Mouse (Mus musculus): ENCODE measurements around the gene Hirip3.
"Not testable (repeated sequence)": the region's sequence is repeated elsewhere in the genome, so short reads cannot be mapped to it uniquely, and the experiment has no call there.

Gene Hirip3

GRCm38 (mm10) chr7:126855641-126856040 is 6.1 kb upstream of the Hirip3 start:
- DNase-seq, result peak; percentile 60 to 62

- DNase-seq, result no peak
Measured at GRCm38 (mm10) chr7:126856741-126857420, 4.9 kb upstream of the Hirip3 start.

GRCm38 (mm10) chr7:126860987-126861386 is 785 bp upstream of the Hirip3 start:
- DNase-seq, result no peak

- peak; percentile 98 for DNase-seq
Measured at GRCm38 (mm10) chr7:126862147-126862784, 494 bp downstream of the Hirip3 start, which contains the start of gene Ino80e. Gene Ino80e, minus strand, starts transcription at chr7:126862377.

GRCm38 (mm10) chr7:126863791-126864190 is 2.0 kb downstream of the Hirip3 start:
- no peak for DNase-seq

GRCm38 (mm10) chr7:126867534-126867933 is 5.8 kb downstream of the Hirip3 start:
- no peak for DNase-seq

- DNase-seq, result no peak
Measured at GRCm38 (mm10) chr7:126868003-126868402, 6.2 kb downstream of the Hirip3 start.

- DNase-seq, result no peak
Measured at GRCm38 (mm10) chr7:126869780-126870519, 8.2 kb downstream of the Hirip3 start.

- DNase-seq, result no peak
Measured at GRCm38 (mm10) chr7:126870520-126870891, 8.7 kb downstream of the Hirip3 start.

GRCm38 (mm10) chr7:126877239-126877638 is 15.5 kb downstream of the Hirip3 start:
- DNase-seq, result no peak

GRCm38 (mm10) chr7:126881040-126881439 is 19.3 kb downstream of the Hirip3 start:
- no peak for DNase-seq

GRCm38 (mm10) chr7:126883731-126884181 is 22.0 kb downstream of the Hirip3 start:
- peak; percentile 49 to 53 for DNase-seq

- peak; percentile 98 to 99 for DNase-seq
Measured at GRCm38 (mm10) chr7:126884286-126885164, 22.8 kb downstream of the Hirip3 start, which contains the start of gene Taok2. Gene Taok2, minus strand, starts transcription at chr7:126884703.

GRCm38 (mm10) chr7:126887281-126887680 is 25.5 kb downstream of the Hirip3 start:
- DNase-seq, result no peak

- DNase-seq, result no peak
Measured at GRCm38 (mm10) chr7:126888852-126889251, 27.1 kb downstream of the Hirip3 start.

GRCm38 (mm10) chr7:126896912-126897311 is 35.1 kb downstream of the Hirip3 start:
- DNase-seq, result peak; percentile 25 to 36

- DNase-seq, result peak in 1 of 2 experiments; percentile 20
Measured at GRCm38 (mm10) chr7:126897390-126898101, 35.8 kb downstream of the Hirip3 start.

- peak; percentile 100 for DNase-seq
Measured at GRCm38 (mm10) chr7:126898102-126898990, 36.6 kb downstream of the Hirip3 start.

- not testable (repeated sequence) for DNase-seq
Measured at GRCm38 (mm10) chr7:126899781-126900180, 38.0 kb downstream of the Hirip3 start.

- DNase-seq, result no peak
Measured at GRCm38 (mm10) chr7:126905590-126905989, 43.8 kb downstream of the Hirip3 start.

- DNase-seq, result no peak
Measured at GRCm38 (mm10) chr7:126914844-126915243, 53.1 kb downstream of the Hirip3 start.
